Mouse (Mus musculus) stomach, postnatal 0 days (tissue): ENCODE data around the gene Rap1gap2. TPM values are rescaled to one million over a fixed set of nuclear protein-coding genes. Genes with fewer than 3 reads are reported as not detected.

Experiments
- ATAC-seq: fragments of 200-750 bp; cut with Nextera tagmentation; 2 replicates; pipeline ENCODE4 v1.8.0; 2017; ENCODE audit not compliant: low FRiP score, low TSS enrichment
- DNase-seq: peaks from one replicate; pipeline ENCODE4 v3.0.0-alpha.2; 2016; ENCODE audit warnings: low spot score
- H3K27ac ChIP-seq: fragments of 300-500 bp; sonication (generic); replicated peaks from 2 replicates; pipeline ENCODE4 v1.5.1; 2014; ENCODE audit warnings: mild to moderate bottlenecking, control low read depth
- H3K27me3 ChIP-seq: fragments of 300-500 bp; sonication (generic); 2 replicates; pipeline ENCODE4 v1.6.1; 2014; ENCODE audit warnings: low read length; ENCODE audit not compliant: control insufficient read depth, insufficient read depth
- H3K36me3 ChIP-seq: fragments of 300-500 bp; sonication (generic); 2 replicates; pipeline ENCODE4 v1.6.1; 2014; ENCODE audit warnings: low read length, mixed read lengths; ENCODE audit not compliant: control insufficient read depth, insufficient read depth
- H3K4me1 ChIP-seq: fragments of 300-500 bp; sonication (generic); replicated peaks from 2 replicates; pipeline ENCODE4 v1.6.1; 2014; ENCODE audit warnings: antibody characterized with exemption; ENCODE audit not compliant: control insufficient read depth, insufficient read depth
- H3K4me2 ChIP-seq: fragments of 300-500 bp; sonication (generic); replicated peaks from 2 replicates; pipeline ENCODE4 v1.6.1; 2014; ENCODE audit warnings: low read depth, mild to moderate bottlenecking, control low read depth, moderate library complexity
- H3K4me3 ChIP-seq: fragments of 300-500 bp; sonication (generic); 2 replicates; pipeline ENCODE4 v1.5.1; 2014; ENCODE audit warnings: low read depth, low read length, control low read depth
- H3K9ac ChIP-seq: fragments of 300-500 bp; sonication (generic); 2 replicates; pipeline ENCODE4 v1.6.1; 2014; ENCODE audit warnings: mild to moderate bottlenecking, low read length, control low read depth, mixed read lengths
- H3K9me3 ChIP-seq: fragments of 300-500 bp; sonication (generic); 2 replicates; pipeline ENCODE4 v1.6.1; 2016; ENCODE audit warnings: low read length; ENCODE audit not compliant: control insufficient read depth
- CTCF ChIP-seq: IDR thresholded peaks from 2 replicates; pipeline ENCODE4 v1.5.1; 2016; ENCODE audit warnings: antibody characterized with exemption, low read depth, mild to moderate bottlenecking, moderate library complexity
- EP300 ChIP-seq: optimal IDR thresholded peaks from 2 replicates; pipeline ENCODE3; 2016; ENCODE audit warnings: antibody characterized with exemption
- WGBS: fragments of 180-500 bp; shearing (Covaris S2); extraction: QIAGEN DNeasy Blood & Tissue Kit; methylation state at CpG from one replicate; pipeline ENCODE4 v1.1.7; 2014; 5-methylcytosine and 5-hydroxymethylcytosine counted together
- polyA plus RNA-seq: library from polyadenylated mRNA; unstranded; fragments of >200 nt; fragmentation: Nextera tagmentation; extraction: Ambion mirVana; gene quantifications from 2 replicates; pipeline ENCODE4 v1.2.1, GENCODE M21; 2015

Gene Rap1gap2
- polyA plus RNA-seq, 1 experiment from 2014 or later, result 7.6 TPM

GRCm38 (mm10) chr11:74638791-74639411 is 28.2 kb upstream of the Rap1gap2 start:
- TF ChIP-seq CTCF (no peak), EP300 (peak; percentile 21)
- Histone ChIP-seq H3K9ac (peak overlapping the region; percentile 81), H3K9me3 (no peaks in the 10 kb centered on the region), H3K4me2 (peak overlapping the region; percentile 86), H3K36me3 (no peaks in the 10 kb centered on the region), H3K27ac (peak overlapping the region; percentile 97), H3K4me1 (peaks cover 6% of the 10 kb centered on the region), H3K4me3 (peak overlapping the region; percentile 79), H3K27me3 (no peaks in the 10 kb centered on the region)
- WGBS, result 7% methylated on average over 9 of the region's 9 CpGs
- peak; percentile 74 for ATAC-seq
- peak; percentile 68 for DNase-seq

GRCm38 (mm10) chr11:74637971-74638790 is 27.5 kb upstream of the Rap1gap2 start:
- Histone ChIP-seq H3K27ac (peak overlapping the region; percentile 97), H3K4me3 (peak overlapping the region; percentile 79), H3K27me3 (no peaks in the 10 kb centered on the region), H3K36me3 (no peaks in the 10 kb centered on the region), H3K4me1 (peaks cover 6% of the 10 kb centered on the region), H3K4me2 (peak overlapping the region; percentile 86), H3K9ac (peak overlapping the region; percentile 81), H3K9me3 (no peaks in the 10 kb centered on the region)
- ATAC-seq (peak; percentile 90), DNase-seq (peak; percentile 90)
- TF ChIP-seq CTCF (peak; percentile 76), EP300 (peak; percentile 51)
- under 1% methylated on average over 70 of the region's 86 CpGs for WGBS

GRCm38 (mm10) chr11:74637486-74637885 is 26.8 kb upstream of the Rap1gap2 start:
- Histone ChIP-seq H3K36me3 (no peaks in the 10 kb centered on the region), H3K4me3 (peak overlapping the region; percentile 79), H3K4me2 (peak overlapping the region; percentile 86), H3K9me3 (no peaks in the 10 kb centered on the region), H3K27ac (peak overlapping the region; percentile 97), H3K4me1 (peaks cover 6% of the 10 kb centered on the region), H3K27me3 (no peaks in the 10 kb centered on the region), H3K9ac (peak overlapping the region; percentile 81)
- DNase-seq (no peak), ATAC-seq (no peak)
- WGBS, result 17% methylated on average over 8 of the region's 8 CpGs
- TF ChIP-seq EP300 (no peak), CTCF (no peak)

GRCm38 (mm10) chr11:74634490-74635275 is 24.0 kb upstream of the Rap1gap2 start:
- ATAC-seq (no peak), DNase-seq (peak; percentile 64)
- H3K9ac ChIP-seq, result no peak overlapping the region
- TF ChIP-seq EP300 (no peak), CTCF (peak; percentile 96)
- no peak overlapping the region for H3K4me3 ChIP-seq
- H3K4me2 ChIP-seq, result no peak overlapping the region
- 66% methylated on average over 5 of the region's 5 CpGs for WGBS
- no peaks in the 10 kb centered on the region for H3K36me3 ChIP-seq
- H3K27me3 ChIP-seq, result no peaks in the 10 kb centered on the region
- H3K9me3 ChIP-seq, result no peaks in the 10 kb centered on the region
- H3K4me1 ChIP-seq, result peaks cover 3% of the 10 kb centered on the region; the same call in 1 of the 2 replicates
- H3K27ac ChIP-seq, result no peak overlapping the region

- DNase-seq (no peak), ATAC-seq (no peak)
- WGBS, result 63% methylated on average over 7 of the region's 7 CpGs
- TF ChIP-seq EP300, result no peak
- TF ChIP-seq CTCF, result no peak
- no peaks in the 10 kb centered on the region for H3K36me3 ChIP-seq
- no peak overlapping the region for H3K4me3 ChIP-seq
- H3K9ac ChIP-seq, result peak overlapping the region; percentile 27; the same call in 1 of the 2 replicates
- no peak overlapping the region for H3K4me2 ChIP-seq
- no peaks in the 10 kb centered on the region; the same call in 1 of the 2 replicates for H3K4me1 ChIP-seq
- H3K27me3 ChIP-seq, result no peaks in the 10 kb centered on the region
- no peaks in the 10 kb centered on the region for H3K9me3 ChIP-seq
- no peak overlapping the region for H3K27ac ChIP-seq
Observed at GRCm38 (mm10) chr11:74631880-74632789, 21.4 kb upstream of the Rap1gap2 start.
